Mouse (Mus musculus): ENCODE measurements around the gene Nudt4. TPM values are rescaled to one million over a fixed set of nuclear protein-coding genes. Genes with fewer than 3 reads are reported as not detected.

The Nudt4 gene
- polyA plus RNA-seq, 1 experiment from 2014 or later = 143 TPM

- no peak overlapping the region for H3K27ac ChIP-seq (ENCODE audit: low read depth, low read length)
- WGBS = 84% methylated on average over 11 of the region's 11 CpGs
- no peak overlapping the region for H3K9ac ChIP-seq (ENCODE audit: low read depth, low read length)
- H3K4me2 ChIP-seq (replicated peaks; ENCODE audit: low read depth, low read length) = no peak overlapping the region
- H3K4me1 ChIP-seq (ENCODE audit: control insufficient read depth, insufficient read depth, low read length) = no peaks in the 10 kb centered on the region
- H3K36me3 ChIP-seq (ENCODE audit: control insufficient read depth, insufficient read depth, low read length) = peaks cover 78% of the 10 kb centered on the region
- H3K9me3 ChIP-seq (ENCODE audit: control insufficient read depth, low read length) = no peaks in the 10 kb centered on the region
- ATAC-seq (ENCODE audit: low FRiP score, low TSS enrichment) = no peak
- no peak overlapping the region for H3K4me3 ChIP-seq (ENCODE audit: low read length)
- H3K27me3 ChIP-seq (ENCODE audit: control insufficient read depth, insufficient read depth, low read length) = no peaks in the 10 kb centered on the region
Observed at GRCm38 (mm10) chr10:95548154-95548826, 15.7 kb downstream of the Nudt4 start.

- peaks cover 77% of the 10 kb centered on the region for H3K36me3 ChIP-seq (ENCODE audit: control insufficient read depth, insufficient read depth, low read length)
- H3K4me2 ChIP-seq (replicated peaks; ENCODE audit: low read depth, low read length) = no peak overlapping the region
- no peak overlapping the region for H3K9ac ChIP-seq (ENCODE audit: low read depth, low read length)
- H3K4me1 ChIP-seq (ENCODE audit: control insufficient read depth, insufficient read depth, low read length) = no peaks in the 10 kb centered on the region
- 90% methylated on average over 2 of the region's 2 CpGs for WGBS
- no peak overlapping the region for H3K27ac ChIP-seq (ENCODE audit: low read depth, low read length)
- no peaks in the 10 kb centered on the region for H3K9me3 ChIP-seq (ENCODE audit: control insufficient read depth, low read length)
- H3K27me3 ChIP-seq (ENCODE audit: control insufficient read depth, insufficient read depth, low read length) = no peaks in the 10 kb centered on the region
- no peak for ATAC-seq (ENCODE audit: low FRiP score, low TSS enrichment)
- no peak overlapping the region for H3K4me3 ChIP-seq (ENCODE audit: low read length)
Observed at GRCm38 (mm10) chr10:95546178-95546577, 17.8 kb downstream of the Nudt4 start.

GRCm38 (mm10) chr10:95545051-95545450 is 18.9 kb downstream of the Nudt4 start:
- no peak for ATAC-seq (ENCODE audit: low FRiP score, low TSS enrichment)
- WGBS = 85% methylated on average over 4 of the region's 4 CpGs

GRCm38 (mm10) chr10:95544651-95545050 is 19.3 kb downstream of the Nudt4 start:
- Histone ChIP-seq H3K4me3 (ENCODE audit: low read length) (no peak overlapping the region), H3K4me2 (replicated peaks; ENCODE audit: low read depth, low read length) (no peak overlapping the region), H3K27me3 (ENCODE audit: control insufficient read depth, insufficient read depth, low read length) (no peaks in the 10 kb centered on the region), H3K36me3 (ENCODE audit: control insufficient read depth, insufficient read depth, low read length) (peaks cover 62% of the 10 kb centered on the region), H3K27ac (ENCODE audit: low read depth, low read length) (no peak overlapping the region), H3K9me3 (ENCODE audit: control insufficient read depth, low read length) (no peaks in the 10 kb centered on the region), H3K9ac (ENCODE audit: low read depth, low read length) (no peak overlapping the region), H3K4me1 (ENCODE audit: control insufficient read depth, insufficient read depth, low read length) (no peaks in the 10 kb centered on the region)
- ATAC-seq (ENCODE audit: low FRiP score, low TSS enrichment) = no peak
- WGBS = 89% methylated on average over 2 of the region's 2 CpGs

More at GRCm38 (mm10) chr10:95545051-95545450, 18.9 kb downstream of the Nudt4 start:
- Histone ChIP-seq H3K4me3 (ENCODE audit: low read length) (no peak overlapping the region), H3K9me3 (ENCODE audit: control insufficient read depth, low read length) (no peaks in the 10 kb centered on the region), H3K9ac (ENCODE audit: low read depth, low read length) (no peak overlapping the region), H3K4me2 (replicated peaks; ENCODE audit: low read depth, low read length) (no peak overlapping the region), H3K36me3 (ENCODE audit: control insufficient read depth, insufficient read depth, low read length) (peaks cover 66% of the 10 kb centered on the region), H3K27me3 (ENCODE audit: control insufficient read depth, insufficient read depth, low read length) (no peaks in the 10 kb centered on the region), H3K4me1 (ENCODE audit: control insufficient read depth, insufficient read depth, low read length) (no peaks in the 10 kb centered on the region), H3K27ac (ENCODE audit: low read depth, low read length) (no peak overlapping the region)

GRCm38 (mm10) chr10:95544004-95544403 is 19.9 kb downstream of the Nudt4 start:
- Histone ChIP-seq H3K27ac (ENCODE audit: low read depth, low read length) (no peak overlapping the region), H3K4me1 (ENCODE audit: control insufficient read depth, insufficient read depth, low read length) (no peaks in the 10 kb centered on the region), H3K27me3 (ENCODE audit: control insufficient read depth, insufficient read depth, low read length) (no peaks in the 10 kb centered on the region), H3K9ac (ENCODE audit: low read depth, low read length) (no peak overlapping the region), H3K4me2 (replicated peaks; ENCODE audit: low read depth, low read length) (no peak overlapping the region), H3K4me3 (ENCODE audit: low read length) (no peak overlapping the region), H3K9me3 (ENCODE audit: control insufficient read depth, low read length) (no peaks in the 10 kb centered on the region), H3K36me3 (ENCODE audit: control insufficient read depth, insufficient read depth, low read length) (peaks cover 56% of the 10 kb centered on the region)
- no peak for ATAC-seq (ENCODE audit: low FRiP score, low TSS enrichment)

- H3K4me3 ChIP-seq (ENCODE audit: low read length) = no peak overlapping the region
- no peak overlapping the region for H3K27ac ChIP-seq (ENCODE audit: low read depth, low read length)
- H3K27me3 ChIP-seq (ENCODE audit: control insufficient read depth, insufficient read depth, low read length) = no peaks in the 10 kb centered on the region
- no peak overlapping the region for H3K4me2 ChIP-seq (replicated peaks; ENCODE audit: low read depth, low read length)
- H3K9ac ChIP-seq (ENCODE audit: low read depth, low read length) = no peak overlapping the region
- no peaks in the 10 kb centered on the region for H3K9me3 ChIP-seq (ENCODE audit: control insufficient read depth, low read length)
- no peaks in the 10 kb centered on the region for H3K4me1 ChIP-seq (ENCODE audit: control insufficient read depth, insufficient read depth, low read length)
- no peak for ATAC-seq (ENCODE audit: low FRiP score, low TSS enrichment)
- 90% methylated on average over 2 of the region's 2 CpGs for WGBS
- peaks cover 51% of the 10 kb centered on the region for H3K36me3 ChIP-seq (ENCODE audit: control insufficient read depth, insufficient read depth, low read length)
Observed at GRCm38 (mm10) chr10:95543377-95543776, 20.6 kb downstream of the Nudt4 start.

- no peak for ATAC-seq (ENCODE audit: low FRiP score, low TSS enrichment)
- H3K27ac ChIP-seq (ENCODE audit: low read depth, low read length) = no peak overlapping the region
- no peaks in the 10 kb centered on the region for H3K9me3 ChIP-seq (ENCODE audit: control insufficient read depth, low read length)
- H3K9ac ChIP-seq (ENCODE audit: low read depth, low read length) = no peak overlapping the region
- no peaks in the 10 kb centered on the region for H3K4me1 ChIP-seq (ENCODE audit: control insufficient read depth, insufficient read depth, low read length)
- H3K4me2 ChIP-seq (replicated peaks; ENCODE audit: low read depth, low read length) = no peak overlapping the region
- H3K36me3 ChIP-seq (ENCODE audit: control insufficient read depth, insufficient read depth, low read length) = peaks cover 47% of the 10 kb centered on the region
- no peak overlapping the region for H3K4me3 ChIP-seq (ENCODE audit: low read length)
- 90% methylated on average over 4 of the region's 4 CpGs for WGBS
- H3K27me3 ChIP-seq (ENCODE audit: control insufficient read depth, insufficient read depth, low read length) = no peaks in the 10 kb centered on the region
Observed at GRCm38 (mm10) chr10:95542916-95543315, 21.0 kb downstream of the Nudt4 start.

GRCm38 (mm10) chr10:95539841-95540240 is 24.1 kb downstream of the Nudt4 start:
- no peak overlapping the region for H3K4me2 ChIP-seq (replicated peaks; ENCODE audit: low read depth, low read length)
- no peak overlapping the region for H3K9ac ChIP-seq (ENCODE audit: low read depth, low read length)
- ATAC-seq (ENCODE audit: low FRiP score, low TSS enrichment) = no peak
- peaks cover 18% of the 10 kb centered on the region for H3K36me3 ChIP-seq (ENCODE audit: control insufficient read depth, insufficient read depth, low read length)
- no peaks in the 10 kb centered on the region for H3K9me3 ChIP-seq (ENCODE audit: control insufficient read depth, low read length)
- H3K27me3 ChIP-seq (ENCODE audit: control insufficient read depth, insufficient read depth, low read length) = no peaks in the 10 kb centered on the region
- no peak overlapping the region for H3K4me3 ChIP-seq (ENCODE audit: low read length)
- no peak overlapping the region for H3K27ac ChIP-seq (ENCODE audit: low read depth, low read length)
- H3K4me1 ChIP-seq (ENCODE audit: control insufficient read depth, insufficient read depth, low read length) = no peaks in the 10 kb centered on the region
- 87% methylated on average over 3 of the region's 3 CpGs for WGBS

- Histone ChIP-seq H3K27ac (ENCODE audit: low read depth, low read length) (no peak overlapping the region), H3K9me3 (ENCODE audit: control insufficient read depth, low read length) (no peaks in the 10 kb centered on the region), H3K4me3 (ENCODE audit: low read length) (no peak overlapping the region), H3K4me1 (ENCODE audit: control insufficient read depth, insufficient read depth, low read length) (no peaks in the 10 kb centered on the region), H3K4me2 (replicated peaks; ENCODE audit: low read depth, low read length) (no peak overlapping the region), H3K9ac (ENCODE audit: low read depth, low read length) (no peak overlapping the region), H3K27me3 (ENCODE audit: control insufficient read depth, insufficient read depth, low read length) (no peaks in the 10 kb centered on the region), H3K36me3 (ENCODE audit: control insufficient read depth, insufficient read depth, low read length) (peaks cover 12% of the 10 kb centered on the region)
- 84% methylated on average over 3 of the region's 3 CpGs for WGBS
- ATAC-seq (ENCODE audit: low FRiP score, low TSS enrichment) = no peak
Observed at GRCm38 (mm10) chr10:95539260-95539659, 24.7 kb downstream of the Nudt4 start.
